20 mouse cellular contexts compared by ENCODE assay signal in the genomic region with DNA sequence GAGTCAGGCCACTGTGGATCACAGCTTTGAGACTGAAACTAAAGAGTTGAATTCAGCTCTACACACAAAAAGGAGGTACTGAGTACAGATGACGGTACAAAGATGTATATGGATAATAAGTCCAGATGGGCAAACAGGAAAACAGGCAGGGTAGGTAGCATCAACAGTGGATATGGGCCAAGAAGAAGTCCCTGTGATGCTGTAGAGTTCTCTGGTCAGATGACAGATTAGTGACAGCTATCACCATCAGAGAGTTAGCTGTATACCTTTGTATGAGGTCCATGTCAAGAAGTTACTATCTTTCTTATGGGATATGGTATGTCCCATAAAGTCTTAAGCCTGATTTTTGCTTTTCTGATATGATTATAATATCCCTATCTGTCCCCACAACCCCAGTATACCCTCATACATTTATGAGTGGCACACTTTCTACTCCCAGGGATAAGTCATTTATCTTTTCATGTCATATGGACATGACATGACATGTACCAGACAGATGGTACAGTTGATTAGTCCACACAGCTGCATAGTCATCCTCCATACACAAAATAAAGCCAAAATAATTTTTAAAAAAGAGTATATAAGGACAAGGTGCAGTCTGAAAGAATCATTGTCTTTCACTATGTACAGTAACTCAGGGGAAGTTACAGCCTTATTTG. TPM values are rescaled to one million over a fixed set of nuclear protein-coding genes. Genes with fewer than 3 reads are reported as not detected.
"Had no signal": no experiment of that assay in that cellular context is flagged by ENCODE, and none has a peak within 500 bp of the region (broad histone marks: within the 10 kb centered on the region; RNA-seq: fewer than 3 reads in every experiment).

No protein-coding gene starts in this region.

- H3K9me3 ChIP-seq: liver, embryonic 13.5 days; midbrain, embryonic 10.5 days; midbrain, embryonic 13.5 days; neural tube, embryonic 13.5 days; stomach, embryonic 15.5 days had no signal

- H3K27ac ChIP-seq: liver, embryonic 13.5 days; midbrain, embryonic 10.5 days; midbrain, embryonic 13.5 days; neural tube, embryonic 13.5 days; stomach, embryonic 15.5 days had no signal

- H3K4me2 ChIP-seq: liver, embryonic 13.5 days; midbrain, embryonic 13.5 days; neural tube, embryonic 13.5 days; stomach, embryonic 15.5 days had no signal

- DNase-seq: kidney, adult 18-20 months; kidney, adult 9 months; kidney, postnatal 14 days; kidney, postnatal 4 days; liver, embryonic 13.5 days; lung, adult 2 months; lung, postnatal 14 days; lung, postnatal 4 days; retina, postnatal 1 day; right cerebral cortex, postnatal 25 days; spleen, adult 18-20 months; thymus, postnatal 25 days had no signal

- H3K9ac ChIP-seq: liver, embryonic 13.5 days; midbrain, embryonic 13.5 days; neural tube, embryonic 13.5 days; stomach, embryonic 15.5 days had no signal

- H3K27me3 ChIP-seq: liver, embryonic 13.5 days; midbrain, embryonic 13.5 days; neural tube, embryonic 13.5 days; stomach, embryonic 15.5 days had no signal

- H3K4me3 ChIP-seq: liver, embryonic 13.5 days; midbrain, embryonic 10.5 days; midbrain, embryonic 13.5 days; myocyte; neural tube, embryonic 13.5 days; stomach, embryonic 15.5 days had no signal

- ATAC-seq: intestine, embryonic 16.5 days; midbrain, embryonic 13.5 days; midbrain, embryonic 16.5 days had no signal

- H3K4me1 ChIP-seq: liver, embryonic 13.5 days; midbrain, embryonic 10.5 days; midbrain, embryonic 13.5 days; neural tube, embryonic 13.5 days; stomach, embryonic 15.5 days had no signal

- H3K36me3 ChIP-seq: liver, embryonic 13.5 days; midbrain, embryonic 10.5 days; midbrain, embryonic 13.5 days; neural tube, embryonic 13.5 days; stomach, embryonic 15.5 days had no signal

RNA-seq across cellular contexts. Expression of a gene that starts 43.6 kb away (rescaled TPM):
- total RNA-seq: monocyte, adult 5-6 weeks had no signal
